In the genomic region with DNA sequence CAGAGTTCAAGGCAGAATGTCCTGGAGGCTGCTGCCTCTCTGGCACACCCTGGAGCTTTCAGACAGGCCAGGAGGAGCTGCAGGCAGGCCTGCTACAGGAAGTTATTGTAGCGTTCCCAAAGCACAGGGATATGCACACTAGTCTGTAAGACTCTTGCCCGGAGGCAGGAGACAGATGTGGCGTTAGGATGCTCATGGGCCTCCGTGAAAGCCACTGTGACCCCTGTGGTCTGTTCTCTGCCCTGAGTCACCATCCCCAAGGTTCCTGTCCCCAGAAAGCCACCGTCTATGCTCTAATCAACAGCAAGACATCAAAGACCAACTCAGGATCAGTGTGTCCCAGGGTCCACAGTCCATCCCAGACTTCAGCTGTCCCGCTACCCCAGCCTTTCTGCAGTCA, we compare ENCODE assay signal across 14 mouse cellular contexts. TPM values are rescaled to one million over a fixed set of nuclear protein-coding genes. Genes with fewer than 3 reads are reported as not detected.
DNase-seq lines count a peak whose midpoint lies in the region; ATAC-seq and TF ChIP-seq lines count a peak whose summit lies in the region.
"Had no signal": no experiment of that assay in that cellular context is flagged by ENCODE, and none has a peak within 500 bp of the region (broad histone marks: within the 10 kb centered on the region; RNA-seq: fewer than 3 reads in every experiment).

No protein-coding gene starts in this region.

- no peak overlapping the region for H3K4me3 ChIP-seq in forebrain, embryonic 11.5 days (ENCODE audit: low read depth, low read length)
- no peak overlapping the region for H3K4me3 ChIP-seq in forebrain, embryonic 15.5 days
- H3K4me3 ChIP-seq in kidney, embryonic 15.5 days (replicated peaks) = peak overlapping the region; percentile 3; the same call in 1 of the 2 replicates
- no peak overlapping the region for H3K4me3 ChIP-seq in C2C12 (ENCODE audit: insufficient read depth, poor library complexity, severe bottlenecking)
- no peak overlapping the region for H3K4me3 ChIP-seq in limb, embryonic 13.5 days
- H3K4me3 ChIP-seq: embryonic facial prominence, embryonic 15.5 days had no signal

- H3K4me1 ChIP-seq in forebrain, embryonic 11.5 days (replicated peaks; ENCODE audit: control insufficient read depth, insufficient read depth, low read length) = peaks cover 8% of the 10 kb centered on the region
- H3K4me1 ChIP-seq in forebrain, embryonic 15.5 days = peaks cover 30% of the 10 kb centered on the region
- peaks cover 46% of the 10 kb centered on the region for H3K4me1 ChIP-seq in kidney, embryonic 15.5 days
- H3K4me1 ChIP-seq in limb, embryonic 13.5 days = peaks cover 32% of the 10 kb centered on the region

- peak; percentile 38 for DNase-seq in forebrain, embryonic 11.5 days (ENCODE audit: low spot score)
- no peak for DNase-seq in kidney, adult 18-20 months
- no peak for DNase-seq in thymus, postnatal 10 days (ENCODE audit: low spot score in 2 of 2)
- DNase-seq in gastrocnemius, postnatal 14 days = no peak
- DNase-seq: cerebellum, adult 8-10 months; gastrocnemius, postnatal 10 days; kidney, adult 9 months; midbrain, embryonic 14.5 days had no signal

- no peaks in the 10 kb centered on the region for H3K27me3 ChIP-seq in forebrain, embryonic 11.5 days (ENCODE audit: control insufficient read depth, insufficient read depth, low read length)
- no peaks in the 10 kb centered on the region for H3K27me3 ChIP-seq in forebrain, embryonic 15.5 days
- no peaks in the 10 kb centered on the region for H3K27me3 ChIP-seq in kidney, embryonic 15.5 days
- no peaks in the 10 kb centered on the region for H3K27me3 ChIP-seq in C2C12 (ENCODE audit: control insufficient read depth, insufficient read depth, insufficient read length)
- H3K27me3 ChIP-seq in limb, embryonic 13.5 days = no peaks in the 10 kb centered on the region
- H3K27me3 ChIP-seq: embryonic facial prominence, embryonic 15.5 days; Patski had no signal

- 0 out of 2 replicates have a peak overlapping the region, but pooled peaks have one; percentile 5 for H3K9ac ChIP-seq in forebrain, embryonic 11.5 days (ENCODE audit: low read length)
- H3K9ac ChIP-seq in forebrain, embryonic 15.5 days (replicated peaks) = no peak overlapping the region
- H3K9ac ChIP-seq in kidney, embryonic 15.5 days = no peak overlapping the region; the same call in 1 of the 2 replicates
- H3K9ac ChIP-seq in limb, embryonic 13.5 days = 0 out of 2 replicates have a peak overlapping the region, but pooled peaks have one; percentile 19
- H3K9ac ChIP-seq: embryonic facial prominence, embryonic 15.5 days had no signal

- no peaks in the 10 kb centered on the region for H3K9me3 ChIP-seq in forebrain, embryonic 11.5 days (ENCODE audit: control insufficient read depth, low read length)
- H3K9me3 ChIP-seq in forebrain, embryonic 15.5 days = no peaks in the 10 kb centered on the region
- no peaks in the 10 kb centered on the region for H3K9me3 ChIP-seq in kidney, embryonic 15.5 days (replicated peaks)
- no peaks in the 10 kb centered on the region for H3K9me3 ChIP-seq in limb, embryonic 13.5 days
- H3K9me3 ChIP-seq: embryonic facial prominence, embryonic 15.5 days had no signal

- no peak for TF ChIP-seq CTCF in C2C12 (IDR thresholded peaks at IDR 0.05; ENCODE audit: control insufficient read depth, insufficient read depth, insufficient read length)

- peak overlapping the region; percentile 5 for H3ac ChIP-seq in C2C12 (ENCODE audit: control insufficient read depth, insufficient read length, low read depth)

- no peak overlapping the region for H3K27ac ChIP-seq in forebrain, embryonic 11.5 days (ENCODE audit: low read depth, low read length)
- H3K27ac ChIP-seq in forebrain, embryonic 15.5 days (replicated peaks) = no peak overlapping the region
- no peak overlapping the region for H3K27ac ChIP-seq in kidney, embryonic 15.5 days
- no peak overlapping the region for H3K27ac ChIP-seq in limb, embryonic 13.5 days
- H3K27ac ChIP-seq: embryonic facial prominence, embryonic 15.5 days had no signal

- H3K4me2 ChIP-seq in forebrain, embryonic 11.5 days (ENCODE audit: low read depth, low read length, severe bottlenecking) = no peak overlapping the region
- no peak overlapping the region for H3K4me2 ChIP-seq in forebrain, embryonic 15.5 days (replicated peaks)
- peak overlapping the region; percentile 69 for H3K4me2 ChIP-seq in kidney, embryonic 15.5 days
- peak overlapping the region; percentile 16; the same call in 1 of the 2 replicates for H3K4me2 ChIP-seq in limb, embryonic 13.5 days (replicated peaks)
- H3K4me2 ChIP-seq: embryonic facial prominence, embryonic 15.5 days had no signal

- no peaks in the 10 kb centered on the region for H3K36me3 ChIP-seq in forebrain, embryonic 11.5 days (ENCODE audit: control insufficient read depth, insufficient read depth, low read length)
- no peaks in the 10 kb centered on the region for H3K36me3 ChIP-seq in forebrain, embryonic 15.5 days
- H3K36me3 ChIP-seq in kidney, embryonic 15.5 days = peaks cover 21% of the 10 kb centered on the region; the same call in 1 of the 2 replicates
- H3K36me3 ChIP-seq in C2C12 (ENCODE audit: control insufficient read depth, insufficient read depth) = peaks cover 37% of the 10 kb centered on the region
- H3K36me3 ChIP-seq in limb, embryonic 13.5 days = peaks cover 29% of the 10 kb centered on the region

- intact Hi-C loops in gastrocnemius, postnatal 14 days (cut with DNase I; ENCODE audit: low total_unique reads) = no loop called here

- peaks cover 77% of the 10 kb centered on the region for H3K79me3 ChIP-seq in C2C12 (ENCODE audit: low read depth)

- H3K79me2 ChIP-seq in C2C12 (ENCODE audit: control insufficient read depth, insufficient read depth) = peaks cover 84% of the 10 kb centered on the region

- WGBS in forebrain, embryonic 11.5 days = 75% methylated on average over 6 of the region's 6 CpGs
- WGBS in forebrain, embryonic 15.5 days = 76% methylated on average over 6 of the region's 6 CpGs
- WGBS in kidney, embryonic 15.5 days = 58% methylated on average over 6 of the region's 6 CpGs
- WGBS in limb, embryonic 13.5 days = 62% methylated on average over 6 of the region's 6 CpGs

- no peak for ATAC-seq in forebrain, embryonic 11.5 days (replicated peaks; ENCODE audit: low FRiP score)
- ATAC-seq in forebrain, embryonic 15.5 days (replicated peaks) = no peak
- ATAC-seq in kidney, embryonic 15.5 days (replicated peaks; ENCODE audit: low FRiP score) = no peak
- no peak for ATAC-seq in limb, embryonic 13.5 days (ENCODE audit: low FRiP score, low read depth)
- ATAC-seq: Patski had no signal

TF ChIP-seq in C2C12, 6 proteins besides CTCF, POLR2A, EP300 and RAD21:
- no peak for TF ChIP-seq USF1 (IDR thresholded peaks at IDR 0.05; ENCODE audit: low read depth)
- TF ChIP-seq MAX (IDR thresholded peaks at IDR 0.05) = no peak
- no peak for TF ChIP-seq MYOG (IDR thresholded peaks at IDR 0.05; ENCODE audit: control insufficient read depth, extremely low read depth, insufficient read length)
- no peak for TF ChIP-seq FOSL1 (IDR thresholded peaks at IDR 0.05; ENCODE audit: insufficient read depth, low read length, poor library complexity, severe bottlenecking)
- no peak for TF ChIP-seq MYOD1 (IDR thresholded peaks at IDR 0.05; ENCODE audit: control insufficient read depth, insufficient read length, low read depth)
- TF ChIP-seq CEBPB (IDR thresholded peaks at IDR 0.05; ENCODE audit: low read depth) = no peak

RNA-seq across cellular contexts. Expression of a gene that starts 3.5 kb away (rescaled TPM):
- polyA plus RNA-seq in forebrain, embryonic 11.5 days (2014; fragmentation: Nextera tagmentation; extraction: Ambion mirVana) = 121 and 122 TPM in 2 replicates
- 78.9 and 82.8 TPM in 2 replicates for polyA plus RNA-seq in forebrain, embryonic 15.5 days (2015; fragmentation: Nextera tagmentation; extraction: Ambion mirVana)
- 126 TPM in 2 replicates for polyA plus RNA-seq in kidney, embryonic 15.5 days (2015; fragmentation: Nextera tagmentation; extraction: Ambion mirVana)
- polyA plus RNA-seq in C2C12 (2012; fragmentation: generic; extraction: Trizol) = 97.4 TPM
- polyA plus RNA-seq in limb, embryonic 13.5 days (2015; fragmentation: Nextera tagmentation; extraction: Ambion mirVana) = 101 and 102 TPM in 2 replicates
- 10 to 100 TPM; 12.4 to 13.9 TPM for total RNA-seq in gastrocnemius, postnatal 14 days (2021)

Comparison
In these comparisons a context has a peak if more than half of its experiments do, and no peak if none do; other contexts are left out.
1. H3K9ac ChIP-seq: peak in forebrain, embryonic 11.5 days (single experiment) and limb, embryonic 13.5 days (single experiment); none in forebrain, embryonic 15.5 days (single experiment) and kidney, embryonic 15.5 days (single experiment).
2. H3K4me2 ChIP-seq: peak in kidney, embryonic 15.5 days (single experiment) and limb, embryonic 13.5 days (single experiment); none in forebrain, embryonic 11.5 days (single experiment) and forebrain, embryonic 15.5 days (single experiment).